Mouse (Mus musculus) gastrocnemius, adult 2 months (tissue): Measurements from ENCODE around the gene Tedc2. TPM values are rescaled to one million over a fixed set of nuclear protein-coding genes. Genes with fewer than 3 reads are reported as not detected.

Experiments
- DNase-seq: peaks from one replicate; pipeline ENCODE4 v3.0.0; 2022
- H3K27ac ChIP-seq: fragments of 200-600 bp; 2 replicates; pipeline ENCODE4 v1.8.1; 2022; ENCODE audit warnings: mild to moderate bottlenecking
- H3K4me3 ChIP-seq: fragments of 200-600 bp; 2 replicates; pipeline ENCODE4 v1.8.1; 2022; ENCODE audit warnings: mild to moderate bottlenecking, moderate library complexity
- CTCF ChIP-seq: fragments of 200-600 bp; IDR thresholded peaks from 2 replicates; pipeline ENCODE4 v1.8.1; 2022; ENCODE audit warnings: antibody characterized with exemption, mild to moderate bottlenecking, moderate library complexity
- intact Hi-C: fragments of 180-260 bp; cut with DNase I; formaldehyde crosslinking; loops from one replicate; pipeline ENCODE4 v1.15.1; 2025
- long read RNA-seq, 2 experiments: library from polyadenylated mRNA; stranded (forward); transcript quantifications; one replicate each; pipeline ENCODE4 v2.0.0; 2021
- total RNA-seq, 2 experiments: library from RNA; stranded (reverse); gene quantifications; 2 replicates each; pipeline ENCODE4 v1.2.3; 2021

Gene Tedc2
- 1 to 10 TPM; 1.4 to 2.5 TPM for total RNA-seq
- long read RNA-seq, experiment 1, partial matches to known transcripts: 0 of 1 reads
- long read RNA-seq, experiment 1, other reads (novel, unspliced or antisense): 0 of 1 reads
- long read RNA-seq, experiment 2, partial matches to known transcripts: 0 of 5 reads
- long read RNA-seq, experiment 2, other reads (novel, unspliced or antisense): 1 of 5 reads

GRCm38 (mm10) chr17:24220435-24221411 lies at the start of gene Tedc2:
Gene Tedc2 (minus strand): TSS chr17:24220851.
- no peak for TF ChIP-seq CTCF
- peak within 1 kb of the TSS; percentile 86 for H3K27ac ChIP-seq
- peak; percentile 96 for DNase-seq
- H3K4me3 ChIP-seq: peak within 1 kb of the TSS; percentile 89
- intact Hi-C loops: loop anchor here (5.0 kb wide), 1 partner anchor 48 kb away; no protein-coding TSS in a partner anchor

GRCm38 (mm10) chr17:24267133-24267532 lies 46.5 kb upstream of the Tedc2 start:
- H3K27ac ChIP-seq: no peak overlapping the region
- no peak for DNase-seq
- no peak overlapping the region for H3K4me3 ChIP-seq
- intact Hi-C loops: no loop called here
- TF ChIP-seq CTCF: no peak

GRCm38 (mm10) chr17:24264766-24265165 lies 44.1 kb upstream of the Tedc2 start:
- no peak overlapping the region for H3K4me3 ChIP-seq
- intact Hi-C loops: no loop called here
- no peak overlapping the region for H3K27ac ChIP-seq
- DNase-seq: no peak
- no peak for TF ChIP-seq CTCF

GRCm38 (mm10) chr17:24260516-24260915 lies 39.9 kb upstream of the Tedc2 start:
- intact Hi-C loops: no loop called here
- DNase-seq: no peak
- Histone ChIP-seq H3K27ac (no peak overlapping the region), H3K4me3 (no peak overlapping the region)
- no peak for TF ChIP-seq CTCF

- H3K4me3 ChIP-seq: no peak overlapping the region
- intact Hi-C loops: no loop called here
- H3K27ac ChIP-seq: no peak overlapping the region
- TF ChIP-seq CTCF: no peak
- DNase-seq: no peak
Measured at GRCm38 (mm10) chr17:24259702-24260101, 39.1 kb upstream of the Tedc2 start.

GRCm38 (mm10) chr17:24258981-24259380 lies 38.3 kb upstream of the Tedc2 start:
- H3K27ac ChIP-seq: no peak overlapping the region
- DNase-seq: no peak
- TF ChIP-seq CTCF: no peak
- H3K4me3 ChIP-seq: no peak overlapping the region
- intact Hi-C loops: no loop called here

GRCm38 (mm10) chr17:24252329-24252728 lies 31.7 kb upstream of the Tedc2 start:
- Histone ChIP-seq H3K4me3 (no peak overlapping the region), H3K27ac (no peak overlapping the region)
- intact Hi-C loops: loop anchor here (2.0 kb wide), 1 partner anchor 84 kb away; the partner anchor contains the start of gene Atp6v0c
- DNase-seq: no peak
- no peak for TF ChIP-seq CTCF

- intact Hi-C loops: loop anchor here (2.0 kb wide), 1 partner anchor 83 kb away; the partner anchor contains the start of gene Atp6v0c
- H3K27ac ChIP-seq: peak within 1 kb of the TSS; percentile 75
Measured at GRCm38 (mm10) chr17:24251320-24252069, 30.8 kb upstream of the Tedc2 start, which contains the start of gene Ccnf. Gene Ccnf (minus strand): TSS chr17:24251484.

GRCm38 (mm10) chr17:24250988-24251319 lies 30.3 kb upstream of the Tedc2 start:
- Histone ChIP-seq H3K4me3 (peak overlapping the region; percentile 78), H3K27ac (peak overlapping the region; percentile 75)
- intact Hi-C loops: no loop called here
- TF ChIP-seq CTCF: no peak
- DNase-seq: no peak

More at GRCm38 (mm10) chr17:24251320-24252069, 30.8 kb upstream of the Tedc2 start, which contains the start of gene Ccnf:
- TF ChIP-seq CTCF: peak; percentile 48
- DNase-seq: peak; percentile 97
- H3K4me3 ChIP-seq: peak within 1 kb of the TSS; percentile 78

- TF ChIP-seq CTCF: peak; percentile 43
- no peak overlapping the region for H3K4me3 ChIP-seq
- no peak overlapping the region for H3K27ac ChIP-seq
- intact Hi-C loops: no loop called here
- no peak for DNase-seq
Measured at GRCm38 (mm10) chr17:24248641-24249040, 28.0 kb upstream of the Tedc2 start.

GRCm38 (mm10) chr17:24244061-24244460 lies 23.4 kb upstream of the Tedc2 start:
- intact Hi-C loops: no loop called here
- Histone ChIP-seq H3K4me3 (no peak overlapping the region), H3K27ac (no peak overlapping the region)
- DNase-seq: no peak
- no peak for TF ChIP-seq CTCF

- Histone ChIP-seq H3K27ac (no peak overlapping the region), H3K4me3 (no peak overlapping the region)
- intact Hi-C loops: loop anchor here (2.0 kb wide), 1 partner anchor 71 kb away; no protein-coding TSS in a partner anchor
- peak; percentile 67 for TF ChIP-seq CTCF
- DNase-seq: no peak
Measured at GRCm38 (mm10) chr17:24243311-24243969, 22.8 kb upstream of the Tedc2 start.
